Mouse (Mus musculus) thymus, adult 2 months (tissue): ENCODE results near the gene Agrp. TPM values are rescaled to one million over a fixed set of nuclear protein-coding genes. Genes with fewer than 3 reads are reported as not detected.

Experiments used
- DNase-seq: peaks from one replicate; pipeline ENCODE4 v3.0.0; 2021
- H3K27ac ChIP-seq: fragments of 200-500 bp; 2 replicates; pipeline ENCODE4 v1.5.1; 2012; ENCODE audit warnings: low read length, control low read depth; ENCODE audit not compliant: control insufficient read depth, insufficient read depth
- H3K27me3 ChIP-seq: fragments of 200-500 bp; 2 replicates; pipeline ENCODE4 v1.6.1; 2012; ENCODE audit warnings: mild to moderate bottlenecking, low read length, moderate library complexity, mixed read lengths; ENCODE audit not compliant: control insufficient read depth, insufficient read depth
- H3K36me3 ChIP-seq: fragments of 200-500 bp; 2 replicates; pipeline ENCODE4 v1.6.1; 2012; ENCODE audit warnings: mild to moderate bottlenecking, low read length, moderate library complexity; ENCODE audit not compliant: control insufficient read depth, insufficient read depth
- H3K4me1 ChIP-seq: fragments of 200-500 bp; replicated peaks from 2 replicates; pipeline ENCODE4 v1.6.1; 2012; ENCODE audit warnings: low read length; ENCODE audit not compliant: control insufficient read depth, insufficient read depth
- H3K4me3 ChIP-seq: fragments of 200-500 bp; 2 replicates; pipeline ENCODE4 v1.5.1; 2012; ENCODE audit warnings: mild to moderate bottlenecking, low read length, control low read depth, moderate library complexity; ENCODE audit not compliant: control insufficient read depth, insufficient read depth
- CTCF ChIP-seq: fragments of 200-500 bp; IDR thresholded peaks from 2 replicates; pipeline ENCODE4 v1.5.1; 2012; ENCODE audit warnings: mild to moderate bottlenecking, control low read depth, low read length, moderate library complexity, borderline replicate concordance; ENCODE audit not compliant: control insufficient read depth, poor library complexity, insufficient read depth; ENCODE audit errors: extremely low read depth
- POLR2A ChIP-seq: fragments of 200-500 bp; IDR thresholded peaks from 2 replicates; pipeline ENCODE4 v1.6.1; 2012; ENCODE audit warnings: mild to moderate bottlenecking, low read length, control low read depth, moderate library complexity; ENCODE audit not compliant: control insufficient read depth, poor library complexity, insufficient read depth; ENCODE audit errors: extremely low read depth
- WGBS: fragments of 180-500 bp; shearing (Covaris S2); methylation state at CpG from one replicate; pipeline ENCODE4 v1.1.7; 2018; 5-methylcytosine and 5-hydroxymethylcytosine counted together
- polyA plus RNA-seq: library from polyadenylated mRNA; depleted of rRNA; stranded (reverse); fragments of >200 nt; gene quantifications from 2 replicates; pipeline ENCODE4 v1.2.3, GENCODE M21; 2012; rRNA removed

Agrp gene
- 0.52 and 1.00 TPM in 2 replicates for polyA plus RNA-seq

DNA sequence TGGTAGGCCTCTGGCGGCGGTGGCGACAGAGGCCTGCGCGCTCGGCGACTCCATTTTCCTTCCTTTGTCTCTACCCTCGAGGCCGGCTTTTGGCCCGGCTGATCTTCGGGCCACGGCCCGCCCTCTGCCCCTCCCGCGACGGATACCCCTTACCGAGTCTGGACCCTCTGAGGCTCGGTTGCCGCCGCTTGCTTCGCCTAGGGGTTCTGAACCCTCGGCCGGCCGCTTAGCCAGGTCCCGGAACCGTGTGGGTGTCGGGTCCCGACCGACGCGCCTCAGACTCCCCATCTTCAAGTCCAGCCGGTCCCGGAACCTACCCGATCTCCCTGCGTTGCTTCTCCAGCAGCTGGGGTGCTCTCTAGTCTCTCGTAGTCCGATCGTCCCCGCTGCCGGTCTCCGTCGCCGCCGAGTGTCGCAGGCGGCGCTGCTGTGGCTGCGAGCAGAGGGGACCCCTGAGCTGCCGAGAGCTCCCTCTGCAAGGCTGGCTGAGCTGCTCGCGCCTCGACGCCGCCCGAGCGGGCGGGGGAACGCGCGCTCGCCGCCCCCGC is at the start of gene Agrp:
Agrp (minus strand) TSS at position 431 of the 548 bp plus-strand sequence.
- Histone ChIP-seq H3K4me3 (peak within 1 kb of the TSS; percentile 86), H3K36me3 (peaks cover 1% of the 10 kb centered on the region; the same call in 1 of the 2 replicates), H3K4me1 (peaks cover 6% of the 10 kb centered on the region; the same call in 1 of the 2 replicates), H3K27ac (peak within 1 kb of the TSS; percentile 97), H3K27me3 (no peaks in the 10 kb centered on the region)
- under 1% methylated on average over 62 of the region's 63 CpGs for WGBS
- DNase-seq, result peak; percentile 62
- TF ChIP-seq POLR2A (peak; percentile 87), CTCF (no peak)

DNA sequence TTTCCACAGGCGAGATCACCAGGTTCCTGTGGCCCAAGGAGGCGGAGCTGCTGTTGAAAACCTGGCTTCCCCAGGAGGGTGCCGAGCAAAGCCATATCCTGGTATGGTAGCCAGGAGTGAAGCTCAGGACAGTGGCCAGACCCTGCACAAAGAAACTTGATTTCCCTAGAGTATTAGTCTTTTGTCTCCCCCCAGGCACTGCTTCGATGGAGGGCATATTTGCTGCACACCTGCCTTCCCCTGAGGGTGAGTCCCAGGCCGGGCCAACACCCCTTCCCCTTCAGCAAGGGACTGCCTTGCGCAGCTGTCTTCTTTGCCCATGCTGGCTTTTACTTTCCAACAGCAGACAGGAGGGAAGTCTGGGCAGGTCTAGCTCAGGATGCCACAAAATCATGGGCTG is 49.4 kb upstream of the Agrp start:
- TF ChIP-seq CTCF, result no peak
- no peak for TF ChIP-seq POLR2A
- whole genome bisulfite sequencing, result 2% methylated on average over 6 of the region's 6 CpGs
- peak; percentile 50 for DNase-seq
- Histone ChIP-seq H3K4me3 (peak overlapping the region; percentile 60), H3K4me1 (peaks cover 35% of the 10 kb centered on the region), H3K27me3 (no peaks in the 10 kb centered on the region), H3K27ac (peak overlapping the region; percentile 95), H3K36me3 (peaks cover 58% of the 10 kb centered on the region)

DNA sequence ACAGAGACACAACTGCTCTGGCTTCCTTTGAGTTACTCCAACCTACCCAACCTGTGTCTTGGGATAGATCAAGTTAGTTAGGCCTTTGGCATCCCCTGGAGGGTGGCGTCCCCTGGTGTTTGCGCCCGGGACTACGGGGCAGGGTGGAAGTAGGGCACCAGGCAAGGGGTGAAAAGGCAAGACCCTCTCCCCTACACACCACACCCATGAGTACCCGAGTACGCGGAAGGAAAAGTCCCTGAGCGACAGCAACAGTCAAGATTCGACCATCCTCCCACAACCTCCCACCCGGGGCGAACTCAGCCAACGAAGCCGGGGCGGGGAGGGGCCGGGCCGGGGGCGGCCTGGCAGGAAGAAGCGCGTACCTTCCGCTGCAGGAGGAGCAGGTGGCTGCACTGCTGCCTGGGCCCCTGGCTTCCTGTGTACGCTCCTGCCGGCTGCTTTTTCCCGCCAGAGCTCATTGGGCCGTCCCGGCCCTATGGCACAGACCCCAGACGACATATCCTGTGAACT is 48.7 kb upstream of the Agrp start, which contains the start of gene Carmil2:
Carmil2 (plus strand) TSS at position 479 of the 513 bp plus-strand sequence.
- peak; percentile 99 for DNase-seq
- TF ChIP-seq POLR2A (peak; percentile 92), CTCF (peak; percentile 95; the same call in 1 of the 2 replicates)
- WGBS, result 1% methylated on average over 26 of the region's 26 CpGs
- Histone ChIP-seq H3K36me3 (peaks cover 58% of the 10 kb centered on the region), H3K27me3 (no peaks in the 10 kb centered on the region), H3K4me1 (peaks cover 35% of the 10 kb centered on the region), H3K4me3 (peak within 1 kb of the TSS; percentile 60), H3K27ac (peak within 1 kb of the TSS; percentile 95)

DNA sequence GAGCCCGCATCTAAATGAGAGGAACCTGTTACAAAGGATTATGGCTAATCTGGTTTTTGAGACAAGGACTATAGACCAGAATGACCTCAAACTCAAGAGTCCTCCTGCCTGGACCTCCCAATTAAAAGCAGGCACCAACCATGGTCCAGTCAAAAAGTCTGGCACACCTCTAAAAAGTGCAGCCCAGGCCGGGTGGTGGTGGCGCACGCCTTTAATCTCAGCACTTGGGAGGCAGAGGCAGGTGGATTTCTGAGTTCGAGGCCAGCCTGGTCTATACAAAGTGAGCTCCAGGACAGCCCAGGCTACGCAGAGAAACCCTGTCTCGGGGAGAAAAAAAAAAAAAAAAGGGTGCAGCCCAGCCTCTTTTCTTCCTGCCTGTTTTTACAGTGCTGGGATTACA is 48.1 kb upstream of the Agrp start:
- Histone ChIP-seq H3K36me3 (peaks cover 58% of the 10 kb centered on the region), H3K4me3 (peak overlapping the region; percentile 7), H3K27me3 (no peaks in the 10 kb centered on the region), H3K4me1 (peaks cover 35% of the 10 kb centered on the region), H3K27ac (peak overlapping the region; percentile 78)
- no peak for TF ChIP-seq POLR2A
- no peak for TF ChIP-seq CTCF
- DNase-seq, result no peak
- WGBS, result 51% methylated on average over 7 of the region's 7 CpGs

DNA sequence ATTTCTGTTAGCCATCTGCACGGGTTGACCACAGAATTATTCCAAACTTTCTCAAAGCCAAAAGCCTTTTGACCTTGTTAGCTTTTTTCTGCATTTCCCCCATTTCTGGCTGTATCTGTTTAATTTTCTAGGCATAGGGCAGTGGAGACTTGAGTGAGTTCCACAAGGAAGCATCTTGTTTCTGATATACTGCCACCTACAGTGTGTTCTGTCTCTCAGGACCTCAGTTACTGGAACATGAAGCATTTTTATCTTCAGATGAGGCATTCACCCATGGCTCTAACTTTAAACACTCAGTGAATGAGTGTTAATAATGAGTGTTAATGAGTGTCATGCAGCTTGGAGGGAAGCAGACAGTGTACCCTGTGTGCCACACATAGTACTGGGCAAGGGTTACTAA is 40.7 kb upstream of the Agrp start:
- H3K36me3 ChIP-seq, result peaks cover 94% of the 10 kb centered on the region
- no peak overlapping the region for H3K4me3 ChIP-seq
- no peak overlapping the region for H3K27ac ChIP-seq
- 84% methylated on average over 1 of the region's 1 CpGs for WGBS
- H3K27me3 ChIP-seq, result no peaks in the 10 kb centered on the region
- no peak for DNase-seq
- TF ChIP-seq POLR2A, result no peak
- TF ChIP-seq CTCF, result no peak
- H3K4me1 ChIP-seq, result no peaks in the 10 kb centered on the region

DNA sequence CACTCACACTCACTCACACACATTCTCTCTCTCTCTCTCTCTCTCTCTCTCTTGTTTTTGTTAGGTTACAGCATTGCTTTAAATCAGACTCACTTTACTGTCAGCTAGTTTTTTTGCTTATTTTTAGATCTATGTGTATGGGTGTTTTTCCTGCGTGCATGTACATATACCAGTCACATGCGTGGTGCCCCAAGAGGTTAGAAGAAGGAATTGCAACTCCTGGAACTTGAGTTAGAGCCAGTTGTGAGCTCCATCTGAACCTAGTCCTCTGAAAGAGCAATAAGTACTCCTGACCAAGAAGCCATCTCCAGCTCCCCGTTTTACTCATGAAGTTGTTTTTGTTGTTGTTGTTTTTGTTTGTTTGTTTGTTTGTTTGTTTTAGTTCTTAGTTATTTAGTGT is 24.0 kb upstream of the Agrp start:
- H3K36me3 ChIP-seq, result peaks cover 31% of the 10 kb centered on the region
- H3K27me3 ChIP-seq, result no peaks in the 10 kb centered on the region
- no peak for TF ChIP-seq CTCF
- no peak for TF ChIP-seq POLR2A
- H3K4me3 ChIP-seq, result no peak overlapping the region
- no peaks in the 10 kb centered on the region; the same call in 1 of the 2 replicates for H3K4me1 ChIP-seq
- WGBS, result 52% methylated on average over 3 of the region's 3 CpGs
- no peak overlapping the region for H3K27ac ChIP-seq
- peak; percentile 48 for DNase-seq

DNA sequence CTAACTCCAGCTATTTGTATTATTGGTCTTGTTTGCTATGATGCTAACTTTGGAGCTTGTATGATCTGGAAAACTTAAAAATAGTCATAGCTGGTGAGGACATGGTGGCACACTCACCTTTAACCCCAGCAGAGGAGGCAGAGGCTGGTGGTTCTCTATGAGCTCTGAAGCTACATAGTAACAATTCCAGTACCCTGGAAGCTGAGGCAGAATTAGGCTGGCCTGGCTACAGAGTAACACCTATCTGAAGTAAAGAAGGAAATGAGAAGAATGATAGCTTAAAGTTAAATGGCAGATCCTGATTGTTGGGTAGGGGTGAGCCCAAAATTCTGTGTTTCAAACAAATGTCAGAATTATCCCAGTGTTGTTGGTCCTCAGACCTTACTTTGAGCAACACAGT is 20.4 kb upstream of the Agrp start:
- H3K27ac ChIP-seq, result no peak overlapping the region

More for the DNA sequence above, 20.4 kb upstream of the Agrp start:
- Histone ChIP-seq H3K36me3 (peaks cover 26% of the 10 kb centered on the region), H3K4me1 (no peaks in the 10 kb centered on the region; the same call in 1 of the 2 replicates), H3K4me3 (no peak overlapping the region), H3K27me3 (no peaks in the 10 kb centered on the region)
- no peak for TF ChIP-seq POLR2A
- no peak for TF ChIP-seq CTCF
- no peak for DNase-seq
